Mouse (Mus musculus) hindbrain, embryonic 14.5 days (tissue): ENCODE measurements around the gene H2-Q10. TPM values are rescaled to one million over a fixed set of nuclear protein-coding genes. Genes with fewer than 3 reads are reported as not detected.

ENCODE experiments used
- ATAC-seq: fragments of 200-750 bp; cut with Nextera tagmentation; 2 replicates; pipeline ENCODE4 v1.8.0; 2017; ENCODE audit warnings: moderate number of reproducible peaks, mild to moderate bottlenecking, moderate TSS enrichment, moderate library complexity; ENCODE audit not compliant: low FRiP score
- DNase-seq: peaks from one replicate; pipeline ENCODE4 v3.0.0-alpha.2; 2015; ENCODE audit warnings: low spot score
- H3K27ac ChIP-seq: fragments of 300-500 bp; sonication (generic); 2 replicates; pipeline ENCODE4 v1.5.1; 2014; ENCODE audit warnings: mild to moderate bottlenecking, moderate library complexity
- H3K27me3 ChIP-seq: fragments of 300-500 bp; sonication (generic); 2 replicates; pipeline ENCODE4 v1.6.1; 2014; ENCODE audit warnings: mild to moderate bottlenecking, low read length, mixed read lengths; ENCODE audit not compliant: control insufficient read depth, insufficient read depth
- H3K36me3 ChIP-seq: fragments of 300-500 bp; sonication (generic); replicated peaks from 2 replicates; pipeline ENCODE4 v1.6.1; 2014; ENCODE audit not compliant: control insufficient read depth, insufficient read depth
- H3K4me1 ChIP-seq: fragments of 300-500 bp; sonication (generic); replicated peaks from 2 replicates; pipeline ENCODE4 v1.6.1; 2014; ENCODE audit warnings: antibody characterized with exemption, low read length, mixed read lengths; ENCODE audit not compliant: control insufficient read depth, insufficient read depth
- H3K4me2 ChIP-seq: fragments of 300-500 bp; sonication (generic); replicated peaks from 2 replicates; pipeline ENCODE4 v1.6.1; 2014; ENCODE audit warnings: mild to moderate bottlenecking, moderate library complexity
- H3K4me3 ChIP-seq: fragments of 300-500 bp; sonication (generic); replicated peaks from 2 replicates; pipeline ENCODE4 v1.5.1; 2014; ENCODE audit warnings: mild to moderate bottlenecking, low read length
- H3K9ac ChIP-seq: fragments of 300-500 bp; sonication (generic); 2 replicates; pipeline ENCODE4 v1.6.1; 2014
- H3K9me3 ChIP-seq: fragments of 300-500 bp; sonication (generic); 2 replicates; pipeline ENCODE4 v1.6.1; 2016; ENCODE audit warnings: low read length; ENCODE audit not compliant: control insufficient read depth
- WGBS: fragments of 180-500 bp; shearing (Covaris S2); extraction: QIAGEN DNeasy Blood & Tissue Kit; methylation state at CpG from one replicate; pipeline ENCODE4 v1.1.7; 2014; 5-methylcytosine and 5-hydroxymethylcytosine counted together
- polyA plus RNA-seq: library from polyadenylated mRNA; unstranded; fragments of >200 nt; fragmentation: Nextera tagmentation; extraction: Ambion mirVana; gene quantifications from 2 replicates; pipeline ENCODE4 v1.2.1, GENCODE M21; 2014

The H2-Q10 gene
- polyA plus RNA-seq, 1 experiment from 2014 or later = not detected

DNA sequence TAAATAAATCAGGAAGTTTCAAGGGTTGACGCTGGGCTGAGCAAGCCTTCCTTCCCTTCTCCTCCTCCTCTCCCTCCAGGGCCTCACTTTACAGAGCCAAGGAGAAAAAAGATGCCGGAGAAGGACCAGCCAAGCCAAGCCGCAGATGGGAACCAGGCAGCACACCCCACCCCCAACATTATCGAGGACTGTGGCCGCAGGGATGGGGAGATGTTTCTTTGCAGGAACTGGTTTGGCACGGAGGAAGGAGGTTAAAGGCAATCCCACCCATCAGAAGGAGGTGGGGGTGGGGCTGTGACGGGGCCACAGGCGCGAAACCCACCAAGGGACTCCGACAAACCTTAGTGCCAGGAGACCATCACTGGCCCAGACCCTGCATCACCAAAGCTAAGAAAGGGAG is 16.8 kb downstream of the H2-Q10 start:
- Histone ChIP-seq H3K27me3 (no peaks in the 10 kb centered on the region), H3K9me3 (no peaks in the 10 kb centered on the region), H3K4me3 (no peak overlapping the region), H3K4me1 (no peaks in the 10 kb centered on the region), H3K27ac (no peak overlapping the region), H3K36me3 (no peaks in the 10 kb centered on the region), H3K9ac (no peak overlapping the region), H3K4me2 (no peak overlapping the region)
- no peak for ATAC-seq
- no peak for DNase-seq
- 60% methylated on average over 10 of the region's 10 CpGs for WGBS

GRCm38 (mm10) chr17:35488041-35488440 is 18.2 kb downstream of the H2-Q10 start:
- no peaks in the 10 kb centered on the region for H3K9me3 ChIP-seq
- ATAC-seq (no peak), DNase-seq (no peak)
- no peaks in the 10 kb centered on the region for H3K4me1 ChIP-seq
- 95% methylated on average over 2 of the region's 2 CpGs for WGBS
- no peak overlapping the region for H3K4me2 ChIP-seq
- H3K9ac ChIP-seq = no peak overlapping the region
- no peak overlapping the region for H3K4me3 ChIP-seq
- H3K27me3 ChIP-seq = no peaks in the 10 kb centered on the region
- H3K36me3 ChIP-seq = no peaks in the 10 kb centered on the region
- H3K27ac ChIP-seq = no peak overlapping the region

DNA sequence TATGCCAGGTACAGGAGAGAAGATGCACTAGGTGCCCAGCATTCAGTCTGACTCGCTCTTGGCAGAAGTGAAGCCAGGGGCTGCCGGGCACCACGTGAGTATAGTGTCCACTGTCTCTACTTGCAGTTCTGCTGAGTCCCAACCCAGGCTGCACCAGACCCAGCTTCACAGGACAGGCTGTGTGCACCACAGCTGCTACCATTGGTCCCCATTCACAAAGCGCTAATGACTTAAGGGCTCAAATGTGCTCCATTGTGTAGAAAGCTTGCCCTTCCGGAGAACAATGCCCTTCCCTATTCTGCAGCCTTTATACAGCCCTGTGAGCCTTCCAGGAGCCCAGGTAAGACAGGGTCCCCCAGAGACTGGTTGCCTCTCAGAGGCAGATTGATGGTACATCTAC is 20.4 kb downstream of the H2-Q10 start:
- no peak for DNase-seq
- no peak overlapping the region for H3K4me3 ChIP-seq
- ATAC-seq = no peak
- no peak overlapping the region for H3K27ac ChIP-seq
- no peaks in the 10 kb centered on the region for H3K36me3 ChIP-seq
- WGBS = 54% methylated on average over 5 of the region's 5 CpGs
- H3K4me1 ChIP-seq = no peaks in the 10 kb centered on the region
- no peaks in the 10 kb centered on the region for H3K27me3 ChIP-seq
- no peak overlapping the region for H3K9ac ChIP-seq
- H3K4me2 ChIP-seq = no peak overlapping the region
- no peaks in the 10 kb centered on the region for H3K9me3 ChIP-seq

GRCm38 (mm10) chr17:35497124-35497523 is 27.2 kb downstream of the H2-Q10 start:
- ATAC-seq (no peak), DNase-seq (no peak)
- no peak overlapping the region for H3K9ac ChIP-seq
- H3K4me3 ChIP-seq = no peak overlapping the region
- no peaks in the 10 kb centered on the region for H3K27me3 ChIP-seq
- H3K4me1 ChIP-seq = no peaks in the 10 kb centered on the region
- no peak overlapping the region for H3K27ac ChIP-seq
- no peaks in the 10 kb centered on the region for H3K36me3 ChIP-seq
- H3K9me3 ChIP-seq = no peaks in the 10 kb centered on the region
- no peak overlapping the region for H3K4me2 ChIP-seq
- WGBS = 96% methylated on average over 7 of the region's 7 CpGs

DNA sequence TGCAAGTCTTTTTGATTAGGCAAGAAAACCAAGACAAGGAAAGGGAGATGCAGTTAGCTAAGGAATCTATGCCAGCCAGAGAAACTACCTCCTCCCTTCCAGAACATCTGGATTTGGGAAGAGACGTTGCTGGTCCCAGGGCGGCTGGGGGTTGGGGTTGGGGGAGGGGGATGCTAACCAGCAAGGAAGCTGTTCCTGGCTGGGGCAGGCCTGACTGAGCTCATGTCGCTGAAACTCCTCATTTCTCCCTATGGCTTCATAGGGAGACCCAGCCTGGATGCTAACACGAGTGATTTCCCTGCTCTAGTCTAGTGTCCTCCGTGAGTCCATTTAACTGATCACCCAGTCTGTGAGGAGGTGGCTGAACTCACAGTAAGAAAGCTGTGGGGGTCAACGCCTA is 32.3 kb downstream of the H2-Q10 start:
- no peaks in the 10 kb centered on the region for H3K36me3 ChIP-seq
- 5% methylated on average over 6 of the region's 6 CpGs for WGBS
- H3K9me3 ChIP-seq = no peaks in the 10 kb centered on the region
- no peaks in the 10 kb centered on the region for H3K4me1 ChIP-seq
- no peak overlapping the region for H3K4me3 ChIP-seq
- ATAC-seq (no peak), DNase-seq (no peak)
- no peak overlapping the region for H3K27ac ChIP-seq
- H3K27me3 ChIP-seq = peaks cover 24% of the 10 kb centered on the region
- H3K4me2 ChIP-seq = no peak overlapping the region
- no peak overlapping the region for H3K9ac ChIP-seq

DNA sequence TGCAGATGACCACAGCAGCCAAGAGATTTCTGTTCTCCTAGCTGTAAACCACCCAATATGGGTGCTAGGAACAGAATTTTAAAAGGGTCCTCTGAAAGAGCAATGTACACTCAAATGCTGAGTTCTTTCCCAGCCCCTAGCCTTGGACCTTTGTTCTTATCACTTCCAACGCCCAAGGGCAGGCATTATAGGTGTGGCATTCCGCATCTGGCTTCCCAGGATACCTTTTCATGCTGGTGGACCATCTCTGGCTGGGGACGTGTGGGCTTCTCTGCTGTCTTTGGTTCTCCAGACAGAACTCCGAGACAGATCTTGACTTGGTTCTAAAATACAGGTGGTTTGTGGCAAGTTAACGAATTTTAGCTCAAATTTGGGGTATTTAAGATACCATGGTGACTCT is 32.9 kb downstream of the H2-Q10 start:
- Histone ChIP-seq H3K27me3 (peaks cover 28% of the 10 kb centered on the region), H3K4me1 (no peaks in the 10 kb centered on the region), H3K9ac (no peak overlapping the region), H3K36me3 (no peaks in the 10 kb centered on the region), H3K4me2 (no peak overlapping the region), H3K9me3 (no peaks in the 10 kb centered on the region), H3K27ac (no peak overlapping the region), H3K4me3 (no peak overlapping the region)
- 43% methylated on average over 5 of the region's 5 CpGs for WGBS
- DNase-seq (no peak), ATAC-seq (no peak)

- WGBS = 12% methylated on average over 5 of the region's 5 CpGs
Measured at GRCm38 (mm10) chr17:35503849-35504248, 34.0 kb downstream of the H2-Q10 start.

GRCm38 (mm10) chr17:35504628-35505481 is 35.0 kb downstream of the H2-Q10 start:
- Histone ChIP-seq H3K9ac (no peak overlapping the region), H3K4me1 (no peaks in the 10 kb centered on the region), H3K36me3 (no peaks in the 10 kb centered on the region), H3K9me3 (no peaks in the 10 kb centered on the region), H3K27ac (no peak overlapping the region), H3K4me2 (no peak overlapping the region), H3K27me3 (peaks cover 28% of the 10 kb centered on the region), H3K4me3 (no peak overlapping the region)
- DNase-seq = no peak
- ATAC-seq = no peak
- WGBS = 20% methylated on average over 8 of the region's 8 CpGs

More at GRCm38 (mm10) chr17:35503849-35504248, 34.0 kb downstream of the H2-Q10 start:
- Histone ChIP-seq H3K9ac (no peak overlapping the region), H3K27me3 (peaks cover 28% of the 10 kb centered on the region), H3K4me3 (no peak overlapping the region), H3K27ac (no peak overlapping the region), H3K36me3 (no peaks in the 10 kb centered on the region), H3K4me1 (no peaks in the 10 kb centered on the region), H3K9me3 (no peaks in the 10 kb centered on the region), H3K4me2 (no peak overlapping the region)
- no peak for ATAC-seq
- no peak for DNase-seq

- no peak within 1 kb of the TSS for H3K9ac ChIP-seq
- H3K4me3 ChIP-seq = no peak within 1 kb of the TSS
- no peaks in the 10 kb centered on the region for H3K9me3 ChIP-seq
- H3K4me2 ChIP-seq = no peak within 1 kb of the TSS
- H3K27ac ChIP-seq = no peak within 1 kb of the TSS
- no peaks in the 10 kb centered on the region for H3K4me1 ChIP-seq
- DNase-seq (no peak), ATAC-seq (no peak)
- no peaks in the 10 kb centered on the region for H3K36me3 ChIP-seq
- WGBS = 33% methylated on average over 13 of the region's 13 CpGs
- H3K27me3 ChIP-seq = peaks cover 28% of the 10 kb centered on the region
Measured at GRCm38 (mm10) chr17:35505776-35506175, 35.9 kb downstream of the H2-Q10 start, which contains the start of gene Pou5f1. Gene Pou5f1 (plus strand): TSS chr17:35506018.
